Mouse (Mus musculus) C2C12 (cell line): ENCODE measurements around the gene Ppy.

ENCODE experiments used
- CEBPB ChIP-seq: IDR thresholded peaks from one replicate; pipeline ENCODE4 v1.6.1; 2011; ENCODE audit warnings: low read depth, mild to moderate bottlenecking, control low read depth, moderate library complexity
- CTCF ChIP-seq: IDR thresholded peaks from one replicate; pipeline ENCODE4 v1.5.1; 2011; ENCODE audit not compliant: control insufficient read depth, insufficient read depth, insufficient read length
- FOSL1 ChIP-seq: IDR thresholded peaks from one replicate; pipeline ENCODE4 v1.8.0; 2011; ENCODE audit warnings: mild to moderate bottlenecking, low read length; ENCODE audit not compliant: poor library complexity, insufficient read depth, severe bottlenecking
- MYOG ChIP-seq: IDR thresholded peaks from one replicate; pipeline ENCODE4 v1.6.1; 2011; ENCODE audit not compliant: control insufficient read depth, insufficient read length; ENCODE audit errors: extremely low read depth
- USF1 ChIP-seq: IDR thresholded peaks from one replicate; pipeline ENCODE4 v1.6.1; 2011; ENCODE audit warnings: low read depth, mild to moderate bottlenecking, control low read depth, moderate library complexity

GRCm38 (mm10) chr11:102070426-102070825, 30.7 kb downstream of the Ppy start:
- TF ChIP-seq CTCF (no peak), CEBPB (no peak), MYOG (no peak), USF1 (no peak), FOSL1 (no peak)
